23 mouse cellular contexts compared by ENCODE assay signal in the genomic region with DNA sequence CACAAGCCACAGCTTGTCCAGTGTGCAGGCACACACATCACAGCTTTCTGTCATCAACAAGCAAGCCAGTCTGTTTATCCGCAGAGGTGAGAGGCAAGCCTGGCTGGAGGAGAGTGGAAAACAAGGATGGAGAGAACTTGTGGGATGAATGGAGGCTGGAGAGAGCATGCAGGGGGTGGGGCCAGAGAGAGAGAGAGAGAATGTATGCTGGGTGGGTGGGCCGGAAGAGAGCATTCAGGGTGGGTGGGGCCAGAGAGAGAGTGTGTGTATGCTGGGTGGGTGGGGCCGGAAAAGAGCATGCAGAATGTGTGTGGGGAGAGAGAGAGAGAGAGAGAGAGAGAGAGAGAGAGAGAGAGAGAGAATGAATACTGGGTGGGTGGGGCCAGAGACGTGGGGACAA. TPM values are rescaled to one million over a fixed set of nuclear protein-coding genes. Genes with fewer than 3 reads are reported as not detected.
DNase-seq lines count a peak whose midpoint lies in the region; ATAC-seq and TF ChIP-seq lines count a peak whose summit lies in the region.
"Had no signal": no experiment of that assay in that cellular context is flagged by ENCODE, and none has a peak within 500 bp of the region (broad histone marks: within the 10 kb centered on the region; RNA-seq: fewer than 3 reads in every experiment).

No protein-coding gene starts in this region.

- H3K4me3 ChIP-seq in forebrain, embryonic 10.5 days: no peak overlapping the region
- no peak overlapping the region for H3K4me3 ChIP-seq in forebrain, postnatal 0 days (ENCODE audit: low read depth, low read length)
- H3K4me3 ChIP-seq in lung, embryonic 14.5 days (ENCODE audit: low read depth, low read length): no peak overlapping the region
- H3K4me3 ChIP-seq in lung, postnatal 0 days (ENCODE audit: low read depth, low read length): no peak overlapping the region
- H3K4me3 ChIP-seq in testis, adult 2 months (ENCODE audit: control insufficient read depth, low read depth, low read length): peak overlapping the region; percentile 84
- H3K4me3 ChIP-seq: embryonic facial prominence, embryonic 15.5 days; heart, embryonic 15.5 days; midbrain, embryonic 12.5 days had no signal

- H3K9me3 ChIP-seq in forebrain, embryonic 10.5 days: no peaks in the 10 kb centered on the region
- H3K9me3 ChIP-seq in forebrain, postnatal 0 days (ENCODE audit: low read length): no peaks in the 10 kb centered on the region
- H3K9me3 ChIP-seq in lung, embryonic 14.5 days (ENCODE audit: low read depth, low read length): no peaks in the 10 kb centered on the region
- H3K9me3 ChIP-seq in lung, postnatal 0 days (ENCODE audit: low read length): no peaks in the 10 kb centered on the region
- H3K9me3 ChIP-seq: embryonic facial prominence, embryonic 15.5 days; heart, embryonic 15.5 days; midbrain, embryonic 12.5 days had no signal

- WGBS in forebrain, embryonic 10.5 days: 69% methylated on average over 4 of the region's 4 CpGs
- WGBS in forebrain, postnatal 0 days: 59% methylated on average over 4 of the region's 4 CpGs
- WGBS in lung, embryonic 14.5 days: 36% methylated on average over 4 of the region's 4 CpGs
- WGBS in lung, postnatal 0 days: 50% methylated on average over 3 of the region's 4 CpGs

- peak; percentile 11 for DNase-seq in forebrain, embryonic 10.5 days (ENCODE audit: extremely low spot score, low spot score)
- DNase-seq in forebrain, postnatal 0 days: no peak
- DNase-seq in lung, embryonic 14.5 days: no peak
- DNase-seq in lung, postnatal 0 days (ENCODE audit: low spot score): no peak
- DNase-seq in testis, postnatal 14 days (ENCODE audit: low spot score): no peak
- peak; percentile 33 for DNase-seq in testis, postnatal 10 days (ENCODE audit: low spot score)
- DNase-seq in left cerebral cortex, adult 18-20 months (ENCODE audit: low spot score in 2 of 2): no peak
- DNase-seq: adrenal gland, postnatal 14 days; cerebellum, adult 9-11 months; heart, adult 18-20 months; kidney, adult 9 months; kidney, postnatal 4 days; right cerebral cortex, postnatal 14 days; thymus, postnatal 4 days had no signal

- peaks cover 5% of the 10 kb centered on the region; the same call in 1 of the 2 replicates for H3K4me1 ChIP-seq in forebrain, embryonic 10.5 days
- no peaks in the 10 kb centered on the region for H3K4me1 ChIP-seq in forebrain, postnatal 0 days (ENCODE audit: insufficient read depth)
- H3K4me1 ChIP-seq in lung, embryonic 14.5 days (ENCODE audit: insufficient read depth): no peaks in the 10 kb centered on the region
- no peaks in the 10 kb centered on the region for H3K4me1 ChIP-seq in lung, postnatal 0 days (ENCODE audit: insufficient read depth, low read depth, low read length)
- peaks cover 13% of the 10 kb centered on the region for H3K4me1 ChIP-seq in testis, adult 2 months (ENCODE audit: control insufficient read depth, insufficient read depth, low read length)
- H3K4me1 ChIP-seq: embryonic facial prominence, embryonic 15.5 days; heart, embryonic 15.5 days; midbrain, embryonic 12.5 days had no signal

- no peak for ATAC-seq in forebrain, postnatal 0 days
- peak; percentile 54 for ATAC-seq in lung, embryonic 14.5 days (ENCODE audit: insufficient read depth)
- no peak for ATAC-seq in lung, postnatal 0 days

- no peak for TF ChIP-seq POLR2A in testis, adult 2 months (IDR thresholded peaks at IDR 0.05; ENCODE audit: control insufficient read depth, low read depth, low read length)

- no peak for TF ChIP-seq EP300 in lung, postnatal 0 days (IDR thresholded peaks at IDR 0.05)

- H3K27ac ChIP-seq in forebrain, embryonic 10.5 days: no peak overlapping the region
- H3K27ac ChIP-seq in forebrain, postnatal 0 days (ENCODE audit: low read depth, low read length): no peak overlapping the region
- no peak overlapping the region for H3K27ac ChIP-seq in lung, embryonic 14.5 days (ENCODE audit: low read depth)
- H3K27ac ChIP-seq in lung, postnatal 0 days (ENCODE audit: low read length): no peak overlapping the region
- H3K27ac ChIP-seq in testis, adult 2 months (ENCODE audit: control insufficient read depth, insufficient read depth, low read depth, low read length): no peak overlapping the region
- H3K27ac ChIP-seq: embryonic facial prominence, embryonic 15.5 days; heart, embryonic 15.5 days; macrophage; midbrain, embryonic 12.5 days had no signal

- no peak overlapping the region for H3K4me2 ChIP-seq in forebrain, postnatal 0 days (ENCODE audit: low read depth)
- no peak overlapping the region for H3K4me2 ChIP-seq in lung, embryonic 14.5 days
- H3K4me2 ChIP-seq in lung, postnatal 0 days (replicated peaks; ENCODE audit: low read depth, low read length): no peak overlapping the region
- H3K4me2 ChIP-seq: embryonic facial prominence, embryonic 15.5 days; heart, embryonic 15.5 days; midbrain, embryonic 12.5 days had no signal

- TF ChIP-seq CTCF in forebrain, postnatal 0 days (IDR thresholded peaks at IDR 0.05; ENCODE audit: low read depth): no peak
- TF ChIP-seq CTCF in lung, embryonic 14.5 days (IDR thresholded peaks at IDR 0.05; ENCODE audit: low read depth): no peak
- TF ChIP-seq CTCF in lung, postnatal 0 days (IDR thresholded peaks at IDR 0.05): no peak
- TF ChIP-seq CTCF in testis, adult 2 months (IDR thresholded peaks at IDR 0.05; ENCODE audit: control insufficient read depth, insufficient read depth, insufficient replicate concordance, low read depth, low read length): no peak

- no peak overlapping the region for H3K9ac ChIP-seq in forebrain, postnatal 0 days
- no peak overlapping the region for H3K9ac ChIP-seq in lung, embryonic 14.5 days
- H3K9ac ChIP-seq in lung, postnatal 0 days (replicated peaks; ENCODE audit: low read depth): no peak overlapping the region
- H3K9ac ChIP-seq: embryonic facial prominence, embryonic 15.5 days; heart, embryonic 15.5 days; midbrain, embryonic 12.5 days had no signal

- H3K36me3 ChIP-seq in forebrain, embryonic 10.5 days (replicated peaks): no peaks in the 10 kb centered on the region
- H3K36me3 ChIP-seq in forebrain, postnatal 0 days (ENCODE audit: insufficient read depth): no peaks in the 10 kb centered on the region
- H3K36me3 ChIP-seq in lung, embryonic 14.5 days (ENCODE audit: insufficient read depth): no peaks in the 10 kb centered on the region
- no peaks in the 10 kb centered on the region for H3K36me3 ChIP-seq in lung, postnatal 0 days (ENCODE audit: insufficient read depth, low read length)
- H3K36me3 ChIP-seq in testis, adult 2 months (ENCODE audit: control insufficient read depth, insufficient read depth, low read length): no peaks in the 10 kb centered on the region
- H3K36me3 ChIP-seq: embryonic facial prominence, embryonic 15.5 days; heart, embryonic 15.5 days; midbrain, embryonic 12.5 days had no signal

- H3K27me3 ChIP-seq in forebrain, embryonic 10.5 days (ENCODE audit: poor library complexity, severe bottlenecking): no peaks in the 10 kb centered on the region
- H3K27me3 ChIP-seq in forebrain, postnatal 0 days (ENCODE audit: insufficient read depth, low read length): no peaks in the 10 kb centered on the region
- H3K27me3 ChIP-seq in lung, embryonic 14.5 days (ENCODE audit: insufficient read depth, low read length): no peaks in the 10 kb centered on the region
- H3K27me3 ChIP-seq in lung, postnatal 0 days (replicated peaks; ENCODE audit: insufficient read depth, low read length): no peaks in the 10 kb centered on the region
- no peaks in the 10 kb centered on the region for H3K27me3 ChIP-seq in testis, adult 2 months (ENCODE audit: control insufficient read depth, insufficient read depth, low read length)
- H3K27me3 ChIP-seq: embryonic facial prominence, embryonic 15.5 days; heart, embryonic 15.5 days; midbrain, embryonic 12.5 days had no signal

RNA-seq across cellular contexts. Expression of a gene that starts 14.1 kb away (rescaled TPM):
- polyA plus RNA-seq in forebrain, embryonic 10.5 days (2016; fragmentation: Nextera tagmentation; extraction: Ambion mirVana): not detected in 2 replicates
- 0.52 TPM in 1 of 2 replicates, not detected in the other for total RNA-seq in forebrain, postnatal 0 days (2014; rRNA removed)
- 0.44 and 0.45 TPM in 2 replicates for polyA plus RNA-seq in forebrain, postnatal 0 days (2015; fragmentation: Nextera tagmentation; extraction: Ambion mirVana)
- 0.34 and 0.41 TPM in 2 replicates for polyA plus RNA-seq in lung, embryonic 14.5 days (2014; fragmentation: Nextera tagmentation; extraction: Ambion mirVana)
- 1.1 and 2.5 TPM in 2 replicates for polyA plus RNA-seq in lung, postnatal 0 days (2015; fragmentation: Nextera tagmentation; extraction: Ambion mirVana)
- polyA plus RNA-seq in testis, adult 2 months (2012; rRNA removed): 0.30 and 0.40 TPM in 2 replicates
- total RNA-seq in left cerebral cortex, adult 18-20 months (2021): not detected
- total RNA-seq: layer of hippocampus, postnatal 10 days; MEL had no signal

RNA-seq across cellular contexts. Expression of a gene that starts 51.8 kb away (rescaled TPM):
- polyA plus RNA-seq in forebrain, embryonic 10.5 days (2016; fragmentation: Nextera tagmentation; extraction: Ambion mirVana): not detected in 2 replicates
- not detected in 2 replicates for total RNA-seq in forebrain, postnatal 0 days (2014; rRNA removed)
- not detected in 2 replicates for polyA plus RNA-seq in forebrain, postnatal 0 days (2015; fragmentation: Nextera tagmentation; extraction: Ambion mirVana)
- polyA plus RNA-seq in lung, embryonic 14.5 days (2014; fragmentation: Nextera tagmentation; extraction: Ambion mirVana): not detected in 2 replicates
- polyA plus RNA-seq in lung, postnatal 0 days (2015; fragmentation: Nextera tagmentation; extraction: Ambion mirVana): 0.08 and 0.10 TPM in 2 replicates
- polyA plus RNA-seq in testis, adult 2 months (2012; rRNA removed): 0.23 and 0.31 TPM in 2 replicates
- total RNA-seq in left cerebral cortex, adult 18-20 months (2021): not detected
- total RNA-seq: hematopoietic stem cell, adult 5-6 weeks; layer of hippocampus, postnatal 10 days; MEL had no signal
- polyA plus RNA-seq: brain, embryonic 14.5 days; embryonic facial prominence, embryonic 15.5 days; macrophage; midbrain, embryonic 12.5 days had no signal

Comparison
In these comparisons a context has a peak if more than half of its experiments do, and no peak if none do; other contexts are left out.
1. DNase-seq: peak in forebrain, embryonic 10.5 days (single experiment) and testis, postnatal 10 days (single experiment); none in forebrain, postnatal 0 days (single experiment), lung, embryonic 14.5 days (single experiment), lung, postnatal 0 days (single experiment), testis, postnatal 14 days (single experiment) and left cerebral cortex, adult 18-20 months (0 of 2).